Mouse (Mus musculus) kidney, postnatal 4 days (tissue): ENCODE results near the gene Hsf5.

ENCODE experiments used
- DNase-seq, 2 experiments: peaks; one replicate each; pipeline ENCODE4 v3.0.0; 2021; ENCODE audit warnings: mixed read lengths in 2 of 2

Gene Hsf5

GRCm38 (mm10) chr11:87642865-87643264, 25.9 kb downstream of the Hsf5 start:
- DNase-seq = no peak

GRCm38 (mm10) chr11:87654693-87655092, 37.7 kb downstream of the Hsf5 start:
- no peak for DNase-seq

- no peak for DNase-seq
These were observed 42.3 kb downstream of the Hsf5 start for GRCm38 (mm10) chr11:87659216-87659615.

- peak; percentile 91 to 92 for DNase-seq
These were observed 45.4 kb downstream of the Hsf5 start, which contains the start of gene Rnf43 for GRCm38 (mm10) chr11:87662407-87662806. Rnf43 (plus strand) TSS chr11:87662722.

GRCm38 (mm10) chr11:87662822-87663221, 45.9 kb downstream of the Hsf5 start:
- peak in 1 of 2 experiments; percentile 11 for DNase-seq

GRCm38 (mm10) chr11:87663948-87664347, 47.0 kb downstream of the Hsf5 start:
- no peak for DNase-seq

GRCm38 (mm10) chr11:87664521-87664920, 47.6 kb downstream of the Hsf5 start:
- peak in 1 of 2 experiments; percentile 13 for DNase-seq

- no peak for DNase-seq
These were observed 48.3 kb downstream of the Hsf5 start for GRCm38 (mm10) chr11:87665224-87665623.

GRCm38 (mm10) chr11:87665658-87666057, 48.7 kb downstream of the Hsf5 start:
- no peak for DNase-seq

- DNase-seq = no peak
These were observed 49.5 kb downstream of the Hsf5 start for GRCm38 (mm10) chr11:87666256-87667035.

- no peak for DNase-seq
These were observed 50.4 kb downstream of the Hsf5 start for GRCm38 (mm10) chr11:87667107-87668090.

- DNase-seq = no peak
These were observed 56.3 kb downstream of the Hsf5 start for GRCm38 (mm10) chr11:87673282-87673681.

- DNase-seq = no peak
These were observed 58.6 kb downstream of the Hsf5 start for GRCm38 (mm10) chr11:87675606-87676005.

GRCm38 (mm10) chr11:87677756-87678155, 60.8 kb downstream of the Hsf5 start:
- DNase-seq = no peak

- DNase-seq = no peak
These were observed 61.6 kb downstream of the Hsf5 start for GRCm38 (mm10) chr11:87678545-87678944.

GRCm38 (mm10) chr11:87678976-87679375, 62.0 kb downstream of the Hsf5 start:
- no peak for DNase-seq

GRCm38 (mm10) chr11:87680786-87681185, 63.8 kb downstream of the Hsf5 start:
- no peak for DNase-seq

GRCm38 (mm10) chr11:87682096-87682495, 65.1 kb downstream of the Hsf5 start:
- DNase-seq = no peak

GRCm38 (mm10) chr11:87682838-87683571, 66.0 kb downstream of the Hsf5 start:
- DNase-seq = no peak

- no peak for DNase-seq
These were observed 69.4 kb downstream of the Hsf5 start for GRCm38 (mm10) chr11:87686407-87686806.

GRCm38 (mm10) chr11:87687246-87688225, 70.6 kb downstream of the Hsf5 start:
- DNase-seq = no peak
